Mouse (Mus musculus) frontal cortex, adult 2 months (tissue): ENCODE measurements around the gene Olfr1249. TPM values are rescaled to one million over a fixed set of nuclear protein-coding genes. Genes with fewer than 3 reads are reported as not detected.
"Not testable (repeated sequence)": the region's sequence is repeated elsewhere in the genome, so short reads cannot be mapped to it uniquely, and the experiment has no call there.

ENCODE experiments used
- DNase-seq, 2 experiments: peaks; one replicate each; pipeline ENCODE4 v3.0.0; 2022; ENCODE audit warnings: low spot score in 1 of 2; ENCODE audit errors: extremely low spot score in 1 of 2
- polyA plus RNA-seq: library from polyadenylated mRNA; depleted of rRNA; stranded (reverse); fragments of >200 nt; gene quantifications from 2 replicates; pipeline ENCODE4 v1.2.3, GENCODE M21; 2012; rRNA removed

Olfr1249 gene
- polyA plus RNA-seq: not detected in 2 replicates

- DNase-seq: no peak
Measured at GRCm38 (mm10) chr2:89634883-89635282, at the start of gene Olfr1249. Gene Olfr1249, minus strand, starts transcription at chr2:89634983.

- DNase-seq: no peak
Measured at GRCm38 (mm10) chr2:89671836-89672235, 37.1 kb upstream of the Olfr1249 start, which contains the start of gene Olfr1251. Gene Olfr1251, minus strand, starts transcription at chr2:89671936.

- no peak for DNase-seq
Measured at GRCm38 (mm10) chr2:89661367-89661766, 26.6 kb upstream of the Olfr1249 start, which contains the start of gene Olfr1250. Gene Olfr1250, minus strand, starts transcription at chr2:89661467.

- DNase-seq: not testable (repeated sequence)
Measured at GRCm38 (mm10) chr2:89618145-89618544, 16.6 kb downstream of the Olfr1249 start, which contains the start of gene Olfr1248. Gene Olfr1248, minus strand, starts transcription at chr2:89618245.

GRCm38 (mm10) chr2:89614030-89614429, 20.8 kb downstream of the Olfr1249 start, which contains the start of gene Olfr1247:
Gene Olfr1247, minus strand, starts transcription at chr2:89614130.
- no peak for DNase-seq

- DNase-seq: no peak
Measured at GRCm38 (mm10) chr2:89593057-89593456, 41.7 kb downstream of the Olfr1249 start, which contains the start of gene Olfr1246. Gene Olfr1246, minus strand, starts transcription at chr2:89593157.

Other genes with a start within 250 kb of the Olfr1249 start
- gene Olfr1238, start 225.3 kb downstream of the Olfr1249 start, polyA plus RNA-seq: not detected in 2 replicates
- not detected in 2 replicates for gene Olfr1239, start 214.6 kb downstream of the Olfr1249 start, polyA plus RNA-seq
- gene Olfr1240, start 192.0 kb downstream of the Olfr1249 start, polyA plus RNA-seq: 0.06 TPM in 1 of 2 replicates, not detected in the other
- not detected in 2 replicates for gene Olfr1241, start 147.9 kb downstream of the Olfr1249 start, polyA plus RNA-seq
- not detected in 2 replicates for gene Olfr1242, start 136.6 kb downstream of the Olfr1249 start, polyA plus RNA-seq
- gene Olfr1243, start 103.5 kb downstream of the Olfr1249 start, polyA plus RNA-seq: not detected in 2 replicates
- not detected in 2 replicates for gene Olfr1245, start 56.5 kb downstream of the Olfr1249 start, polyA plus RNA-seq
- gene Olfr1246, start 41.8 kb downstream of the Olfr1249 start, polyA plus RNA-seq: not detected in 2 replicates
- 0.04 TPM in 1 of 2 replicates, not detected in the other for gene Olfr1247, start 20.9 kb downstream of the Olfr1249 start, polyA plus RNA-seq
- not detected in 2 replicates for gene Olfr1248, start 16.7 kb downstream of the Olfr1249 start, polyA plus RNA-seq
- gene Olfr1250, start 26.5 kb upstream of the Olfr1249 start, polyA plus RNA-seq: not detected in 2 replicates
- gene Olfr1251, start 37.0 kb upstream of the Olfr1249 start, polyA plus RNA-seq: not detected in 2 replicates
- 0.06 TPM in 1 of 2 replicates, not detected in the other for gene Olfr1252, start 90.0 kb upstream of the Olfr1249 start, polyA plus RNA-seq
- not detected in 2 replicates for gene Olfr1253, start 122.1 kb upstream of the Olfr1249 start, polyA plus RNA-seq
- gene Olfr1254, start 158.6 kb upstream of the Olfr1249 start, polyA plus RNA-seq: 0.25 TPM in 1 of 2 replicates, not detected in the other
- not detected in 2 replicates for gene Olfr1255, start 177.1 kb upstream of the Olfr1249 start, polyA plus RNA-seq
- gene Olfr1256, start 206.6 kb upstream of the Olfr1249 start, polyA plus RNA-seq: not detected in 2 replicates
- not detected in 2 replicates for gene Olfr48, start 213.2 kb upstream of the Olfr1249 start, polyA plus RNA-seq
- gene Olfr1257, start 243.5 kb upstream of the Olfr1249 start, polyA plus RNA-seq: not detected in 2 replicates